Mouse (Mus musculus) C2C12 (cell line): ENCODE results near the gene Gm5089. TPM values are rescaled to one million over a fixed set of nuclear protein-coding genes. Genes with fewer than 3 reads are reported as not detected.

Source experiments
- H3K27me3 ChIP-seq: one replicate; pipeline ENCODE4 v1.6.1; 2011; ENCODE audit not compliant: control insufficient read depth, insufficient read depth, insufficient read length
- H3K36me3 ChIP-seq: one replicate; pipeline ENCODE4 v1.6.1; 2011; ENCODE audit not compliant: control insufficient read depth, insufficient read depth
- H3K4me3 ChIP-seq: one replicate; pipeline ENCODE4 v1.5.1; 2011; ENCODE audit warnings: mild to moderate bottlenecking, control low read depth; ENCODE audit not compliant: poor library complexity, insufficient read depth, severe bottlenecking
- H3K79me2 ChIP-seq: one replicate; pipeline ENCODE4 v1.6.1; 2011; ENCODE audit not compliant: control insufficient read depth, insufficient read depth
- H3K79me3 ChIP-seq: one replicate; pipeline ENCODE4 v1.6.1; 2011; ENCODE audit warnings: low read depth, control low read depth
- H3ac ChIP-seq: one replicate; pipeline ENCODE3; 2011; ENCODE audit warnings: low read depth; ENCODE audit not compliant: control insufficient read depth, insufficient read length
- CEBPB ChIP-seq: IDR thresholded peaks from one replicate; pipeline ENCODE4 v1.6.1; 2011; ENCODE audit warnings: low read depth, mild to moderate bottlenecking, control low read depth, moderate library complexity
- CTCF ChIP-seq: IDR thresholded peaks from one replicate; pipeline ENCODE4 v1.5.1; 2011; ENCODE audit not compliant: control insufficient read depth, insufficient read depth, insufficient read length
- FOSL1 ChIP-seq: IDR thresholded peaks from one replicate; pipeline ENCODE4 v1.8.0; 2011; ENCODE audit warnings: mild to moderate bottlenecking, low read length; ENCODE audit not compliant: poor library complexity, insufficient read depth, severe bottlenecking
- MAX ChIP-seq: IDR thresholded peaks from one replicate; pipeline ENCODE4 v1.6.1; 2011; ENCODE audit warnings: mild to moderate bottlenecking, control low read depth
- MYOD1 ChIP-seq: IDR thresholded peaks from one replicate; pipeline ENCODE4 v1.6.1; 2011; ENCODE audit warnings: low read depth; ENCODE audit not compliant: control insufficient read depth, insufficient read length
- MYOG ChIP-seq: IDR thresholded peaks from one replicate; pipeline ENCODE4 v1.6.1; 2011; ENCODE audit not compliant: control insufficient read depth, insufficient read length; ENCODE audit errors: extremely low read depth
- USF1 ChIP-seq: IDR thresholded peaks from one replicate; pipeline ENCODE4 v1.6.1; 2011; ENCODE audit warnings: low read depth, mild to moderate bottlenecking, control low read depth, moderate library complexity
- polyA plus RNA-seq: library from polyadenylated mRNA; unstranded; fragments of >200 nt; fragmentation: generic; extraction: Trizol; gene quantifications from one replicate; pipeline ENCODE4 v1.2.1, GENCODE M21; 2012; ENCODE audit warnings: missing spikeins

The Gm5089 gene
- polyA plus RNA-seq, 1 experiment: not detected

DNA sequence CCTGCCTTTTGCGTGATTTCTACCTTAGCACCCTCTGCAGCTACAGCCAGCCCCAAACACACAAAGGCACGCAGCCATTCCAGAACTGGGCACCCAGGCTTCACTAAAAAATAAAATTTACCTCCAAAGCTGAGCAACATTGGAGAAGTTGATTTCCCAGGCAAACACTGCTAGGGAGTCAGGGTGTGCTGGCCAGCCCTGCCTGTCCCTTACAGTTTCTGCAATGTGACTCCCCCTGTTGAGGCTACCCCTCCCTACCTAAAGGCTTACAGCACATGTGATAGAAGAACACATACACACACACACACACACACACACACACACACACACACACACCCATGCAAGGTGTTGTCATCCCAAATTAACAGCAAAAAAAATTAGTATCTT lies 37.4 kb downstream of the Gm5089 start:
- no peaks in the 10 kb centered on the region for H3K79me2 ChIP-seq
- no peaks in the 10 kb centered on the region for H3K27me3 ChIP-seq
- no peaks in the 10 kb centered on the region for H3K79me3 ChIP-seq
- H3ac ChIP-seq: no peak overlapping the region
- H3K36me3 ChIP-seq: no peaks in the 10 kb centered on the region
- TF ChIP-seq USF1 (no peak), MYOG (no peak)
- no peak overlapping the region for H3K4me3 ChIP-seq

DNA sequence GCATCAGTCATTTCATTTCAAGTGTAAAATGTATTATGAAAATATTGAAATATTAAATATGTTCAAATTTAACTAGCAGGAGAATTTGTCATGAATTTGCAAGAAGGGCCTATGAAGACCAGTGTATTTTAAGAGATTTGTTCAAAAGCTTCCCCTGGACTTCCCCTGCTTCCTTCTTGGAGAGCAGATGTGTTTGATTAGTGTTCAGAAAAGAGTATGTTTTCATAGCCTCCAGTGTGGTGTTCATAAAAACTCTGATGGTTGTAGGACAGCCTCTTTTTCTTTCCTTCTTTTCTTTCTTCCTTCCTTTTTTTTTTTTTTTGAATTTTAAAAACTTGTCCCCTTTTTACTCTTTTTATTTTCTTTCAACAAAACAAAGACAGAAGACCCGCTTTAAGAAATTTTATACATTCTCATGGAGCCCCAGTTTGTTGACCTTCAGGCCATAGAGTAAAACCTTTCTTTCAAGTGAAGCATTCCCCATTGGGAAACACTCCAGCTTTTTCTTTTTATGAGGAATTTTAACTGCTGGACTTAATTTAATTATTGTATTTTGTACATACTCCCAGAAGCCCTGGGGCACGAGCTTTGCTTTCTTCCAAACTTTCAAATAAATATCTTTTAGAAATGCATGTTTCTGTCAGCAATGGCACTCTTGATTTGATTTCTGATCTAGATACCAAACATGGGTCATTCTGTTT lies 37.9 kb downstream of the Gm5089 start:
- Histone ChIP-seq H3K79me3 (no peaks in the 10 kb centered on the region), H3K79me2 (no peaks in the 10 kb centered on the region), H3ac (no peak overlapping the region), H3K36me3 (no peaks in the 10 kb centered on the region), H3K27me3 (no peaks in the 10 kb centered on the region), H3K4me3 (no peak overlapping the region)
- TF ChIP-seq MYOD1 (no peak), FOSL1 (no peak), MYOG (no peak), USF1 (no peak), MAX (no peak), CTCF (no peak), CEBPB (no peak)

DNA sequence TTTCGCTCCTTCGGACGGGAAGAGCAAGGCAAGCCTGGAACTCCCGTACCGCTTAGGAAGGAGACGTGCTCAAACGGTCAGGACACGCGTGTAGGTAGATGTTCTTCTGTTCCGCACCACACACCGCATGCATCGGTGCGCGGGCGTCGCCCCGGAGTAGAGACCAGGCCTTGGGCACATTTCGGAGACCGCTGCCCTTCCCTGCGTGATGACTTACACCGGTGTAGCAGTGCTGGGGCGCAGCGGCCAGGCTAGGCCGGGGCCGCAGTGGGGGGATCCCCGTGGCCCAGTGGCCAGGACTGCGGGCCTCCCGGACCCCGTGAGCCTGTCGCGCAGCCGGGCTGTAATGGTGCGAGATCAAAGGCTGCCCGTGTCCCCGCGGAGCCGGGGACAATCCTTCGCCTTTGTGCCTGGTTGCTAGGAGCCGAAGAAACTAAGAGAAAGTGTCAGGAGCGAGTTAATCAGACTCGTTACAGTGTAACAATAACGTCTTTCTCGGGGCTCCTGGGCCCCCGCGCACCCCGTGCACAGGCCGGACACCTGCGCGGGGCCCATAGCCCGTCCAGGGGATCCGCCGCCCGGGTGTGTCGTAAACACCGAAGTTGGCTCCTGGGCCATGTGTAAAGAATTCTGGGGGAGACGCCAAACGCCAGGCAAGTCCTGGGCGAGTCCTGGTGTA lies 44.2 kb downstream of the Gm5089 start:
- Histone ChIP-seq H3K36me3 (no peaks in the 10 kb centered on the region), H3ac (no peak overlapping the region), H3K79me2 (no peaks in the 10 kb centered on the region), H3K27me3 (peaks cover 5% of the 10 kb centered on the region), H3K4me3 (no peak overlapping the region), H3K79me3 (no peaks in the 10 kb centered on the region)
- TF ChIP-seq MYOD1 (no peak), MYOG (no peak)

DNA sequence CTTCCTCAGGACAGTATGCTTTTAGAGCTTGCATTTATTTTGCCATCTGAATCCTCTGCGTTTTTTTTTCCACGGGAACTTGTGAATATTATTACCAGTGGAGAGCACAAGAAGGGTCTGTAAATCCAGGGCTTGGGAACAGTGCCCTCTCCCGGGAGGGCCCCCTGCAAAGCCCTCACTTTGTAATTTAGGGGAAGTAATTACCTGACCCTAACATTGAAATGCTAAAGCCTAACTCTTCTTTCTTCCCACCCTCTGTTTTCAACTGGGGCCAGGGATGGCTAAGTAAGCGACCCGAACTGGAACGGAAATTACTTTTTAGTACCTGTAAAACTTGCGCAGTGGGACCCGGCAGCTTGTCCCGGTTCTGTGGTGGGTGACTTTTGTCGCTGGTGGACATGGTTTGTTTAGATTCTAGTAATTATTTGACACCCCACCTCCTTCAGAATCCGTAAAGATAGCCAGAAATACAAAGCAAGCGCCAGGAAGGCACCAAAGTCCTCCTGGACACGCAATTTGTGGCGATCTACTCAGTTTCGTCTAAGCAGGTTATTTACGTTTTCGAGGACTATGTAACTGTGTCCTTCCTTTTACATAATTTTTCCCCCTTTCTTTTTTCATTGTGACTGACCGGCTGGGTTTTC lies 44.9 kb downstream of the Gm5089 start:
- Histone ChIP-seq H3K4me3 (no peak overlapping the region), H3K36me3 (no peaks in the 10 kb centered on the region)
- TF ChIP-seq MAX: no peak
- no peak for TF ChIP-seq MYOD1
- no peak for TF ChIP-seq FOSL1
- TF ChIP-seq USF1: no peak
- TF ChIP-seq MYOG: no peak
- no peak for TF ChIP-seq CEBPB
- no peak for TF ChIP-seq CTCF

DNA sequence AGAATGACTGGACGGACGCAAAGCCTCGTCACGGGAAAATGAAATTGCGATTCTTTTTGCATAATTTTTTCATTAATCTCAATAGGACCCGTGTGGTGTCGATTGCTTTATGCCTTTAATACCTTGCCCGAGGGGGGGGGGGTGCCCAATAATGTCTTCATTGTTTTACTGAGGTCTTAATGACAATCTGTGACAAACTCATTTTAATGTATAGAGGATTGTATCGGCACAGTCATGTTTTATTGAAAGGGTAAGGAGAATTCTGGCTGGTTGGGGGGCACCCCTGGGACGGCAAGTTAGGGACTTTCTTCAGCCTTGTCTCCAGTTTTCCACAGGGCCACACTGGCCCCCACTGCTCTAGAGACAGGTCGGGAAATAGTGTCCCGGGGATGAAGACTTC lies 45.7 kb downstream of the Gm5089 start:
- Histone ChIP-seq H3K79me3 (no peaks in the 10 kb centered on the region), H3K36me3 (no peaks in the 10 kb centered on the region), H3K4me3 (no peak overlapping the region), H3ac (no peak overlapping the region), H3K27me3 (peaks cover 5% of the 10 kb centered on the region), H3K79me2 (no peaks in the 10 kb centered on the region)
- TF ChIP-seq CTCF (no peak), FOSL1 (no peak), CEBPB (no peak), MYOG (no peak), MYOD1 (no peak)

More for the DNA sequence above, 44.9 kb downstream of the Gm5089 start:
- Histone ChIP-seq H3K79me2 (no peaks in the 10 kb centered on the region), H3K27me3 (peaks cover 5% of the 10 kb centered on the region), H3K79me3 (no peaks in the 10 kb centered on the region), H3ac (no peak overlapping the region)
